Mouse (Mus musculus): Measurements from ENCODE around the gene Stard3.

- TF ChIP-seq CTCF (IDR thresholded peaks at IDR 0.05; ENCODE audit: extremely low read depth, insufficient read length, insufficient replicate concordance, low read depth, low read length) (no peak), POLR2A (IDR thresholded peaks at IDR 0.05; ENCODE audit: low read depth, low read length) (no peak)
These were observed 34.5 kb downstream of the Stard3 start for GRCm38 (mm10) chr11:98392645-98393044.
